Mouse (Mus musculus) myocyte (in vitro differentiated cells): ENCODE measurements around the gene Apoc3. TPM values are rescaled to one million over a fixed set of nuclear protein-coding genes. Genes with fewer than 3 reads are reported as not detected.

Experiments used
- H3K27me3 ChIP-seq: one replicate; pipeline ENCODE4 v1.6.1; 2011; ENCODE audit not compliant: control insufficient read depth, insufficient read depth, insufficient read length
- H3K36me3 ChIP-seq: one replicate; pipeline ENCODE4 v1.6.1; 2011; ENCODE audit not compliant: control insufficient read depth, insufficient read depth
- H3K4me2 ChIP-seq: one replicate; pipeline ENCODE4 v1.6.1; 2011; ENCODE audit warnings: low read depth, control low read depth
- H3K4me3 ChIP-seq: one replicate; pipeline ENCODE4 v1.5.1; 2011; ENCODE audit warnings: mild to moderate bottlenecking, control low read depth, moderate library complexity
- H3K79me2 ChIP-seq: one replicate; pipeline ENCODE4 v1.6.1; 2011; ENCODE audit not compliant: control insufficient read depth, insufficient read depth
- H3ac ChIP-seq: one replicate; pipeline ENCODE4 v1.6.1; 2011; ENCODE audit not compliant: control insufficient read depth, insufficient read length
- CEBPB ChIP-seq: IDR thresholded peaks from 2 replicates; pipeline ENCODE4 v1.6.1; 2011; ENCODE audit warnings: mild to moderate bottlenecking, moderate library complexity; ENCODE audit not compliant: poor library complexity, insufficient read depth, severe bottlenecking
- E2F4 ChIP-seq: IDR thresholded peaks from one replicate; pipeline ENCODE4 v1.6.1; 2011; ENCODE audit warnings: mild to moderate bottlenecking, control low read depth, moderate library complexity; ENCODE audit not compliant: insufficient read depth
- MAX ChIP-seq: IDR thresholded peaks from one replicate; pipeline ENCODE4 v1.6.1; 2011; ENCODE audit warnings: low read depth, mild to moderate bottlenecking, control low read depth
- MYOD1 ChIP-seq, 3 experiments: IDR thresholded peaks; one replicate each; pipeline ENCODE4 v1.6.1; 2011; ENCODE audit warnings: control low read depth in 2 of 3, low read depth in 2 of 3, mild to moderate bottlenecking in 2 of 3, moderate library complexity in 1 of 3; ENCODE audit not compliant: insufficient read length in 2 of 3, control insufficient read depth in 1 of 3
- MYOG ChIP-seq, 3 experiments: IDR thresholded peaks; one replicate each; pipeline ENCODE4 v1.6.1; 2011; ENCODE audit warnings: control low read depth in 2 of 3, low read depth in 2 of 3, mild to moderate bottlenecking in 2 of 3; ENCODE audit not compliant: insufficient read length in 2 of 3, control insufficient read depth in 1 of 3, insufficient read depth in 1 of 3
- POLR2A ChIP-seq: IDR thresholded peaks from one replicate; pipeline ENCODE4 v1.6.1; 2011; ENCODE audit warnings: low read depth, mild to moderate bottlenecking, control low read depth, moderate library complexity; ENCODE audit not compliant: insufficient read length
- POLR2AphosphoS2 ChIP-seq: IDR thresholded peaks from one replicate; pipeline ENCODE4 v1.6.1; 2011; ENCODE audit warnings: low read depth, control low read depth; ENCODE audit not compliant: insufficient read length
- REST ChIP-seq: IDR thresholded peaks from one replicate; pipeline ENCODE4 v1.6.1; 2011; ENCODE audit warnings: mild to moderate bottlenecking, control low read depth, moderate library complexity; ENCODE audit not compliant: insufficient read depth, insufficient read length
- SRF ChIP-seq: IDR thresholded peaks from one replicate; pipeline ENCODE4 v1.6.1; 2011; ENCODE audit warnings: low read depth; ENCODE audit not compliant: control insufficient read depth, insufficient read length
- TCF12 ChIP-seq: IDR thresholded peaks from one replicate; pipeline ENCODE4 v1.6.1; 2011; ENCODE audit warnings: mild to moderate bottlenecking, control low read depth; ENCODE audit not compliant: poor library complexity, insufficient read depth, severe bottlenecking
- TCF3 ChIP-seq: IDR thresholded peaks from one replicate; pipeline ENCODE4 v1.6.1; 2011; ENCODE audit warnings: low read depth, control low read depth; ENCODE audit not compliant: insufficient read length
- USF1 ChIP-seq: IDR thresholded peaks from one replicate; pipeline ENCODE4 v1.6.1; 2011; ENCODE audit warnings: low read depth, mild to moderate bottlenecking, control low read depth, moderate library complexity
- polyA plus RNA-seq: library from polyadenylated mRNA; unstranded; fragments of >200 nt; fragmentation: generic; extraction: Trizol; gene quantifications from one replicate; pipeline ENCODE4 v1.2.1, GENCODE M21; 2012; ENCODE audit warnings: missing spikeins

Apoc3 gene
- polyA plus RNA-seq, 1 experiment, result not detected

DNA sequence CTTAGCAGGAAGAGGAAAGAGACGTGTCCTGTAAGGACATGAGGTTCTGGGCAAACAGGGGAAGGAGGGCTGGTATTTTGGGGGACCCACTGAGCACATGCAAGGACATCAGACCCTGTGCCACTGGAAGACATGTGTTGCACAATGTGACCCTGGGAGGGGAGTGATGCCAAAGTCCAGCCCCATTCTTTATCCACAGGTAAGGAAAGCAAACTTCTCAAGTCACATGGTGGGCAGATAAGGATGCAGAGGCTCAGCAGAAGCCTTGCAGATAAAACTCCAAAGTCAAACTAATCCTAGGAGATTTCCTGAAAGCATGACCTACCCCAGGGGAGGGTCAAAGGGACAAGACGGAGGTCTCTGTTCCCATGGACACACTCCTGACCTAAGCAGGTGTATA, 6.4 kb upstream of the Apoc3 start:
- TF ChIP-seq POLR2A, result no peak
- no peaks in the 10 kb centered on the region for H3K79me2 ChIP-seq
- H3K27me3 ChIP-seq, result peaks cover 58% of the 10 kb centered on the region
- no peak overlapping the region for H3K4me3 ChIP-seq
- H3ac ChIP-seq, result no peak overlapping the region
- no peak overlapping the region for H3K4me2 ChIP-seq
- no peaks in the 10 kb centered on the region for H3K36me3 ChIP-seq

DNA sequence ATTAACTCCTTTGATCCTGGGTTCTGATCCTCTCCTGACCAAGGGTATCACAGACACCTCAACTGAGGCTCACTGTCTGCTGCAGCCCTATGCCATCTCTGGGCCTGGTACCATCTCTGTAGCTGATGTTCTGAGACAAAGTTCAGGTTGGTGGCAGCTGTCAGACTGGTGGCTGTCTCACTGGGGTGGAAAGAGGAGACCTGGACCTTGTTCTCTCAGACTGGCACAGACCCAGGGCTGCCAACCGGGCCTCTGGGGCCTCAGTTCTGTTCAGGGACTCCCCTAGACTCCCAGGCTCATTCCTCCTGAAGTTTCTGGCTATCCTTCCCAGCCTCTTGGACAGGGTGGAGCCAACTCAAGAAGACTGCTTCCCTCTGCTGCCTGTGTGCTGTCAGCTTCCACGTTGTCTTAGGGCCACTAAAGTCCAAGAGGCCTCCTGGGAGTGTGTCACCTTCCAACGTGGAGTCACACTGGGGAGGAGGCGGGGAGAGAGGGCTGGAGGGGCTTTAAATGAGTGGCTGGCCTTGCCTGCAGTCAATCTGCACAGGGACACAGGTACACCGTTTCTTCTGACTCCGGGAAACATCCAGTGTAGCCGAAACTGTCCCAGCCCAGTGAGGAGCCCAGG, 5.2 kb upstream of the Apoc3 start, which contains the start of gene Apoa4:
TSS of gene Apoa4 (plus strand) at position 171 of the 628 bp plus-strand sequence.
- Histone ChIP-seq H3K4me3 (no peak within 1 kb of the TSS), H3K4me2 (no peak within 1 kb of the TSS), H3K27me3 (peaks cover 64% of the 10 kb centered on the region), H3ac (no peak within 1 kb of the TSS), H3K79me2 (no peaks in the 10 kb centered on the region), H3K36me3 (no peaks in the 10 kb centered on the region)
- no peak for TF ChIP-seq TCF12
- TF ChIP-seq MAX, result no peak
- no peak for TF ChIP-seq TCF3
- TF ChIP-seq USF1, result no peak
- no peak for TF ChIP-seq SRF
- no peak for TF ChIP-seq REST

DNA sequence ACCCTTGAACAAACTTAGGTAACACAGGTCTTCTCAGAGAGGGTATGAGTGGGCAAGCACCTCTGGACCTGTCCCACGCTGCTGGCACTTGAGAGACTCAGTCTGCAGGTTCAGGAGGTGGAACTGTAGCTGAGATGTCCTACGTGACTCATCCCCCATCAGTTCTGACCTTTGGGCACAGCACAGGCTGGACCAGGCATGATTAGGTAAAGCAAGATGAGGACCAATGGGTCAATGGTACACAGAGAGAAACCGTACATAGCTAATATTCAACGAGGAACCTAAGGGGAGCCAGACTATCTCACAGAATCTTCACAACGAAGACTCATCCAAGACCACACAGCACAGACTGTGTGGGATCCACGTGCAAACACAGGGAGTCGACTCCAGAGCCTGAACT, 3.4 kb upstream of the Apoc3 start:
- TF ChIP-seq POLR2AphosphoS2, result no peak
- no peak for TF ChIP-seq TCF3
- TF ChIP-seq MYOD1 (IDR thresholded peaks at IDR 0.05; ENCODE audit: control insufficient read depth in 1 of 3, insufficient read length in 2 of 3, low read depth in 2 of 3), result no peak
- no peak for TF ChIP-seq MYOG (IDR thresholded peaks at IDR 0.05; ENCODE audit: control insufficient read depth in 1 of 3, insufficient read depth in 1 of 3, insufficient read length in 2 of 3, low read depth in 2 of 3)
- TF ChIP-seq SRF, result no peak
- TF ChIP-seq POLR2A, result no peak
- Histone ChIP-seq H3K79me2 (no peaks in the 10 kb centered on the region), H3ac (no peak overlapping the region), H3K36me3 (no peaks in the 10 kb centered on the region), H3K27me3 (peaks cover 75% of the 10 kb centered on the region), H3K4me2 (no peak overlapping the region), H3K4me3 (no peak overlapping the region)

DNA sequence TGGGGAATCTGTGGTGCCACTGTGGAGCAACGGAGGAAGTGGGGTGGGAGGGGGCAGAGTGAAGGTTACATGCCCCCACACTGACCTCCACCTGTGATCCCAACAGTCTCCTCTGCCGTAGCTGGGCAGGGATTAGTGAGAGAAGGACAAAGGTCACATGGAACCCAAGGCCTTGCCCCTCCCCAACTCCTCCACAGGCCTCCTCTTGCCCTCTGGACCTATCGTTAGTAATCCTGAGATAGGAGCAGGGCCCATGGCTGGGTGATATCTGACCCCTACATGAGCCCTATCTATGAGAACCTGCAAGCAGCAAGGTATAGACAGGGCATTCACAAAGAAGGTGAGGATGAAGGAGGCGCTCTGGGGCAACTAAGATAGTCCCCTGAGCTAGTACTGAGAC, 213 bp upstream of the Apoc3 start:
- H3K79me2 ChIP-seq, result no peaks in the 10 kb centered on the region
- TF ChIP-seq REST (no peak), MYOG (IDR thresholded peaks at IDR 0.05; ENCODE audit: control insufficient read depth in 1 of 3, insufficient read depth in 1 of 3, insufficient read length in 2 of 3, low read depth in 2 of 3) (no peak), MYOD1 (IDR thresholded peaks at IDR 0.05; ENCODE audit: control insufficient read depth in 1 of 3, insufficient read length in 2 of 3, low read depth in 2 of 3) (no peak), CEBPB (no peak), TCF3 (no peak)
- H3K27me3 ChIP-seq, result peaks cover 60% of the 10 kb centered on the region
- H3ac ChIP-seq, result no peak overlapping the region
- no peaks in the 10 kb centered on the region for H3K36me3 ChIP-seq
- H3K4me2 ChIP-seq, result no peak overlapping the region
- H3K4me3 ChIP-seq, result no peak overlapping the region

DNA sequence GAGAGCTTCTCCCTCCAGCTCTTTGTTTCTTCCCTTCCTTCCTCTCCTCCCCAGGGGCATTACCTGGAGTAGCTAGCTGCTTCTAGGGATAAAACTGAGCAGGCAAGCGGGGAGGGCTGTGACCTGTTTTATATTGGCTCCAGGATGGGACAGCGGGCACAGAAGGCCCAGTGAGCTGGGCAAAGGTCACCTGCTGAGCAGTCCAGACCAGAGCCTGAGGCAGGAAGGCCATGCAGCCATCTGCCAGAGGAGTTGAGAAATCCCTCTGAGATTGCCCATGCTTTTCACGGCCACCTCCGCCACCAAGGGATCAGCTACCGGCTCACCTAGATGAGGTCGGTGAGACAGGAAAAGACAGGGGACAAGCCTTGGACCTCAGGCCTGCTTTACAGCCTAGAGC, 240 bp downstream of the Apoc3 start:
- no peak overlapping the region for H3K4me3 ChIP-seq
- no peaks in the 10 kb centered on the region for H3K79me2 ChIP-seq
- H3K4me2 ChIP-seq, result no peak overlapping the region
- no peaks in the 10 kb centered on the region for H3K36me3 ChIP-seq
- TF ChIP-seq TCF3 (no peak), POLR2A (no peak), MYOD1 (IDR thresholded peaks at IDR 0.05; ENCODE audit: control insufficient read depth in 1 of 3, insufficient read length in 2 of 3, low read depth in 2 of 3) (no peak), POLR2AphosphoS2 (no peak), TCF12 (no peak), SRF (no peak)
- no peak overlapping the region for H3ac ChIP-seq
- peaks cover 57% of the 10 kb centered on the region for H3K27me3 ChIP-seq

DNA sequence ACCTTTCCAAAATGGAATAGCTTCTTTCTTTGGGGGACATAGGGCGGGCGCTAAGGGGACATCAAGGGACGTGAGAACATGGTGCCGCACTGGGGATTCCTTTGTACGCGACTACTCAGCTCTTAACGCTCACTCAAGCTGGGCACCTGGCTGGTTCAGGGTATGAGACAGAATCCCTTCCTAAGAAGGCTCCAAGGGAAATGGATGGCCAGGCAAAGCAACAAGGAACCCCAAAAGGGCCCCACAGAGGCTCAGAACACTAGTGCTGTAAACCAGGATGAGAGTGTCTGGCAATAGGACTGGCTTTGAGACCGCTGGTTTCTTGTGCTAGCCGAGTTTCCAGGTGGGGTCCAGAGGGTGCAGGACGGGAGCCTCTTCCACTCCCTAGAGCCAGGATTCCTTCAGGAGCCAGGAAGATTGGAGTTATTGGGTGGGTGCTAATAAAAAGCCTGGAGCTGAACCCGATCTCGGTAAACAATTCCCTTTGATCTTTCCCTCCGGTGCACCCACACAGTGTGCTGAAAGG, 4.9 kb downstream of the Apoc3 start:
- no peaks in the 10 kb centered on the region for H3K36me3 ChIP-seq
- TF ChIP-seq POLR2AphosphoS2 (no peak), TCF12 (no peak), E2F4 (no peak), POLR2A (no peak), CEBPB (no peak), SRF (no peak), MYOG (IDR thresholded peaks at IDR 0.05; ENCODE audit: control insufficient read depth in 1 of 3, insufficient read depth in 1 of 3, insufficient read length in 2 of 3, low read depth in 2 of 3) (no peak), REST (no peak), MYOD1 (IDR thresholded peaks at IDR 0.05; ENCODE audit: control insufficient read depth in 1 of 3, insufficient read length in 2 of 3, low read depth in 2 of 3) (no peak), TCF3 (no peak), USF1 (no peak), MAX (no peak)

More for the DNA sequence above, 4.9 kb downstream of the Apoc3 start:
- Histone ChIP-seq H3ac (no peak overlapping the region), H3K4me2 (peak overlapping the region; percentile 69), H3K79me2 (no peaks in the 10 kb centered on the region), H3K4me3 (no peak overlapping the region), H3K27me3 (peaks cover 29% of the 10 kb centered on the region)
